Mouse (Mus musculus) stomach, postnatal 0 days (tissue): Measurements from ENCODE around the gene Pacsin3. TPM values are rescaled to one million over a fixed set of nuclear protein-coding genes. Genes with fewer than 3 reads are reported as not detected.
"Not testable (repeated sequence)": the region's sequence is repeated elsewhere in the genome, so short reads cannot be mapped to it uniquely, and the experiment has no call there.

Experiments used
- ATAC-seq: fragments of 200-750 bp; cut with Nextera tagmentation; 2 replicates; pipeline ENCODE4 v1.8.0; 2017; ENCODE audit not compliant: low FRiP score, low TSS enrichment
- DNase-seq: peaks from one replicate; pipeline ENCODE4 v3.0.0-alpha.2; 2016; ENCODE audit warnings: low spot score
- H3K27ac ChIP-seq: fragments of 300-500 bp; sonication (generic); replicated peaks from 2 replicates; pipeline ENCODE4 v1.5.1; 2014; ENCODE audit warnings: mild to moderate bottlenecking, control low read depth
- H3K27me3 ChIP-seq: fragments of 300-500 bp; sonication (generic); 2 replicates; pipeline ENCODE4 v1.6.1; 2014; ENCODE audit warnings: low read length; ENCODE audit not compliant: control insufficient read depth, insufficient read depth
- H3K36me3 ChIP-seq: fragments of 300-500 bp; sonication (generic); 2 replicates; pipeline ENCODE4 v1.6.1; 2014; ENCODE audit warnings: low read length, mixed read lengths; ENCODE audit not compliant: control insufficient read depth, insufficient read depth
- H3K4me1 ChIP-seq: fragments of 300-500 bp; sonication (generic); replicated peaks from 2 replicates; pipeline ENCODE4 v1.6.1; 2014; ENCODE audit warnings: antibody characterized with exemption; ENCODE audit not compliant: control insufficient read depth, insufficient read depth
- H3K4me2 ChIP-seq: fragments of 300-500 bp; sonication (generic); replicated peaks from 2 replicates; pipeline ENCODE4 v1.6.1; 2014; ENCODE audit warnings: low read depth, mild to moderate bottlenecking, control low read depth, moderate library complexity
- H3K4me3 ChIP-seq: fragments of 300-500 bp; sonication (generic); 2 replicates; pipeline ENCODE4 v1.5.1; 2014; ENCODE audit warnings: low read depth, low read length, control low read depth
- H3K9ac ChIP-seq: fragments of 300-500 bp; sonication (generic); 2 replicates; pipeline ENCODE4 v1.6.1; 2014; ENCODE audit warnings: mild to moderate bottlenecking, low read length, control low read depth, mixed read lengths
- H3K9me3 ChIP-seq: fragments of 300-500 bp; sonication (generic); 2 replicates; pipeline ENCODE4 v1.6.1; 2016; ENCODE audit warnings: low read length; ENCODE audit not compliant: control insufficient read depth
- CTCF ChIP-seq: IDR thresholded peaks from 2 replicates; pipeline ENCODE4 v1.5.1; 2016; ENCODE audit warnings: antibody characterized with exemption, low read depth, mild to moderate bottlenecking, moderate library complexity
- EP300 ChIP-seq: optimal IDR thresholded peaks from 2 replicates; pipeline ENCODE3; 2016; ENCODE audit warnings: antibody characterized with exemption
- WGBS: fragments of 180-500 bp; shearing (Covaris S2); extraction: QIAGEN DNeasy Blood & Tissue Kit; methylation state at CpG from one replicate; pipeline ENCODE4 v1.1.7; 2014; 5-methylcytosine and 5-hydroxymethylcytosine counted together
- polyA plus RNA-seq: library from polyadenylated mRNA; unstranded; fragments of >200 nt; fragmentation: Nextera tagmentation; extraction: Ambion mirVana; gene quantifications from 2 replicates; pipeline ENCODE4 v1.2.1, GENCODE M21; 2015

Pacsin3 gene
- polyA plus RNA-seq, 1 experiment from 2014 or later, result 46.2 TPM

GRCm38 (mm10) chr2:91229735-91230134 is 26.0 kb upstream of the Pacsin3 start:
- no peak overlapping the region for H3K4me2 ChIP-seq
- no peaks in the 10 kb centered on the region for H3K27me3 ChIP-seq
- H3K9me3 ChIP-seq, result no peaks in the 10 kb centered on the region
- no peak for DNase-seq
- no peaks in the 10 kb centered on the region for H3K4me1 ChIP-seq
- H3K4me3 ChIP-seq, result no peak overlapping the region
- no peak overlapping the region for H3K9ac ChIP-seq
- ATAC-seq, result no peak
- 87% methylated on average over 2 of the region's 2 CpGs for WGBS
- TF ChIP-seq CTCF (no peak), EP300 (no peak)
- no peak overlapping the region for H3K27ac ChIP-seq
- H3K36me3 ChIP-seq, result no peaks in the 10 kb centered on the region; the same call in 1 of the 2 replicates

DNA sequence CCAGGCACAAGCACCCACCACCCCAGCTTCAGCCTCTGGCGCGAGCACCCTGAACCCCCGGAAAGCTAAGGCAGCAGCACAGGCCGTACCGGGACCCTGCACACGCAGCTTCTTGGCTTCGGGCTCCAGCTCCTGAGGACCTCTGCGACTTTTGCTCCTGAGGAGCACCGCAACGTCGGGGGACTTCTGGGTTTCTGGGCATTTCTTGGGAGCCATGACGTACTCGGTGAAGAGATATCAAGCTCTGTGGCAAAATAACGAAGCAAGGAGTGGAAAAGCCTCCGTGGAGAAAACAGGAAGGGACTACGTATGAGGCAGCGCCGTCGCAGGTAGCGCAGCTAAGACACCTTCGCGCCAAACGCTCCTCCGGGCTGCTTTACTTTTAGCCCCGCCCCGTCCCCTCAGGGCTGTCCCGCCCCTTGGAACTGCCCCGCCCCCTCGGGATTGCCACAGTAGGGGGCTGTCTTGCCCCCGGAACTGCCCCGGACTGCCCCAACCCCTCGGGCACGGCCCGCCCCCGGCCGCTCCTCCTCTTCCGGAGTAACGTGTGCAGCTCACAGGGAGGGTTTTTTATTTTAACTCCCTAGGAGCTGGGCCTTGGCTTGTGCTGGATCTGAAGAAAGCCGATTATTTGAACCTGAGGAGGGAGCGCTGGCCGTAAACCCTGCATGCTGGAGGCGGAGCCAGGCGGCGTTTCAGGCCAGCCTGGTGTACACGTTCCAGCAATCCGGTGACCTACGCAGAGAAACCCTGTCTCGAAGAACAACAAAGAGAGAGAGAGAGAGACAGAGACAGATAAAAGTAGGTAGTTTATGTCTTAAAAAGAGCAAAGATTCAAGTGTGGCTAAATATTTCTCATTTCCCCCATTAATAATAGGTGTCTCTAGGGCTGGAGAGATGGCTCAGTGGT is 18.9 kb upstream of the Pacsin3 start, which contains the start of gene Ddb2:
Ddb2 (minus strand) TSS at position 382 of the 910 bp plus-strand sequence.
- peak within 1 kb of the TSS; percentile 87 for H3K27ac ChIP-seq
- peak within 1 kb of the TSS; percentile 55 for H3K4me3 ChIP-seq
- H3K4me2 ChIP-seq, result peak within 1 kb of the TSS; percentile 75
- peak; percentile 99 for ATAC-seq
- TF ChIP-seq CTCF (no peak), EP300 (no peak)
- H3K9me3 ChIP-seq, result no peaks in the 10 kb centered on the region
- no peaks in the 10 kb centered on the region; the same call in 1 of the 2 replicates for H3K36me3 ChIP-seq
- DNase-seq, result peak; percentile 100
- WGBS, result under 1% methylated on average over 48 of the region's 48 CpGs
- no peaks in the 10 kb centered on the region for H3K4me1 ChIP-seq
- peak within 1 kb of the TSS; percentile 74 for H3K9ac ChIP-seq
- H3K27me3 ChIP-seq, result no peaks in the 10 kb centered on the region

- Histone ChIP-seq H3K27ac (peak overlapping the region; percentile 87), H3K4me2 (peak overlapping the region; percentile 52), H3K4me3 (peak overlapping the region; percentile 55)
- not testable (repeated sequence) for H3K4me1 ChIP-seq, H3K9ac ChIP-seq, H3K36me3 ChIP-seq, H3K9me3 ChIP-seq, H3K27me3 ChIP-seq, DNase-seq
- peak; percentile 43 for ATAC-seq
- peak; percentile 51 for TF ChIP-seq CTCF
- 8% methylated on average over 4 of the region's 4 CpGs for WGBS
These were observed 18.2 kb upstream of the Pacsin3 start for GRCm38 (mm10) chr2:91237511-91238080.

GRCm38 (mm10) chr2:91242547-91242946 is 13.2 kb upstream of the Pacsin3 start:
- no peaks in the 10 kb centered on the region for H3K36me3 ChIP-seq
- H3K9me3 ChIP-seq, result no peaks in the 10 kb centered on the region
- H3K4me3 ChIP-seq, result no peak overlapping the region
- no peak overlapping the region for H3K4me2 ChIP-seq
- H3K27ac ChIP-seq, result peak overlapping the region; percentile 18; the same call in 1 of the 2 replicates
- peak; percentile 84 for ATAC-seq
- DNase-seq, result peak; percentile 56
- TF ChIP-seq EP300 (no peak), CTCF (no peak)
- H3K27me3 ChIP-seq, result no peaks in the 10 kb centered on the region
- H3K9ac ChIP-seq, result no peak overlapping the region
- 45% methylated on average over 5 of the region's 5 CpGs for WGBS
- H3K4me1 ChIP-seq, result no peaks in the 10 kb centered on the region

- H3K9me3 ChIP-seq, result no peaks in the 10 kb centered on the region
- ATAC-seq (peak; percentile 22; the same call in 1 of the 2 replicates), DNase-seq (no peak)
- no peaks in the 10 kb centered on the region for H3K27me3 ChIP-seq
- H3K27ac ChIP-seq, result no peak overlapping the region
- no peaks in the 10 kb centered on the region for H3K4me1 ChIP-seq
- H3K4me3 ChIP-seq, result no peak overlapping the region
- H3K4me2 ChIP-seq, result no peak overlapping the region
- no peak for TF ChIP-seq CTCF
- TF ChIP-seq EP300, result no peak
- WGBS, result 53% methylated on average over 3 of the region's 3 CpGs
- no peak overlapping the region for H3K9ac ChIP-seq
- no peaks in the 10 kb centered on the region for H3K36me3 ChIP-seq
These were observed 12.3 kb upstream of the Pacsin3 start for GRCm38 (mm10) chr2:91243416-91243815.
